Mouse (Mus musculus) neural tube, embryonic 14.5 days (tissue): ENCODE measurements around the gene Cdc14b. TPM values are rescaled to one million over a fixed set of nuclear protein-coding genes. Genes with fewer than 3 reads are reported as not detected.
A peak's percentile ranks its signal among the peaks of the same experiment; 100 is the strongest.

Experiments used
- ATAC-seq: fragments of 200-750 bp; cut with Nextera tagmentation; 2 replicates; pipeline ENCODE4 v1.8.0; 2017; ENCODE audit warnings: low read depth, mild to moderate bottlenecking, moderate TSS enrichment, moderate library complexity
- H3K27ac ChIP-seq: fragments of 300-500 bp; sonication (generic); 2 replicates; pipeline ENCODE4 v1.5.1; 2014; ENCODE audit warnings: low read depth, mild to moderate bottlenecking, control low read depth, low read length, moderate library complexity, mixed read lengths
- H3K27me3 ChIP-seq: fragments of 300-500 bp; sonication (generic); 2 replicates; pipeline ENCODE4 v1.6.1; 2014; ENCODE audit warnings: low read length; ENCODE audit not compliant: control insufficient read depth, insufficient read depth
- H3K36me3 ChIP-seq: fragments of 300-500 bp; sonication (generic); 2 replicates; pipeline ENCODE4 v1.6.1; 2014; ENCODE audit warnings: low read length, mixed read lengths; ENCODE audit not compliant: control insufficient read depth, insufficient read depth
- H3K4me1 ChIP-seq: fragments of 300-500 bp; sonication (generic); 2 replicates; pipeline ENCODE4 v1.6.1; 2014; ENCODE audit warnings: low read length; ENCODE audit not compliant: control insufficient read depth, insufficient read depth
- H3K4me2 ChIP-seq: fragments of 300-500 bp; sonication (generic); 2 replicates; pipeline ENCODE4 v1.6.1; 2014; ENCODE audit warnings: mild to moderate bottlenecking, low read depth, low read length, control low read depth
- H3K4me3 ChIP-seq: fragments of 300-500 bp; sonication (generic); 2 replicates; pipeline ENCODE4 v1.5.1; 2014; ENCODE audit warnings: low read depth, low read length, control low read depth, mixed read lengths
- H3K9ac ChIP-seq: fragments of 300-500 bp; sonication (generic); replicated peaks from 2 replicates; pipeline ENCODE4 v1.6.1; 2014; ENCODE audit warnings: low read depth, mild to moderate bottlenecking, control low read depth, low read length, mixed read lengths
- H3K9me3 ChIP-seq: fragments of 300-500 bp; sonication (generic); 2 replicates; pipeline ENCODE4 v1.6.1; 2016; ENCODE audit warnings: low read length; ENCODE audit not compliant: control insufficient read depth
- WGBS: fragments of 180-500 bp; shearing (Covaris S2); extraction: QIAGEN DNeasy Blood & Tissue Kit; methylation state at CpG from one replicate; pipeline ENCODE4 v1.1.7; 2014; 5-methylcytosine and 5-hydroxymethylcytosine counted together
- polyA plus RNA-seq: library from polyadenylated mRNA; unstranded; fragments of >200 nt; fragmentation: Nextera tagmentation; extraction: Ambion mirVana; gene quantifications from 2 replicates; pipeline ENCODE4 v1.2.1, GENCODE M21; 2014

The Cdc14b gene
- polyA plus RNA-seq, 1 experiment from 2014 or later: 4.0 TPM

GRCm38 (mm10) chr13:64248161-64248774, 26.8 kb downstream of the Cdc14b start:
- H3K9ac ChIP-seq: peak overlapping the region; percentile 50
- H3K4me2 ChIP-seq: peak overlapping the region; percentile 74
- ATAC-seq: peak; percentile 68
- H3K27ac ChIP-seq: no peak overlapping the region
- H3K4me1 ChIP-seq: no peaks in the 10 kb centered on the region
- H3K36me3 ChIP-seq: no peaks in the 10 kb centered on the region
- WGBS: under 1% methylated on average over 24 of the region's 24 CpGs
- no peaks in the 10 kb centered on the region for H3K9me3 ChIP-seq
- no peaks in the 10 kb centered on the region for H3K27me3 ChIP-seq
- H3K4me3 ChIP-seq: peak overlapping the region; percentile 40

- H3K9ac ChIP-seq: no peak overlapping the region
- H3K27me3 ChIP-seq: no peaks in the 10 kb centered on the region
- WGBS: 92% methylated on average over 12 of the region's 12 CpGs
- H3K4me3 ChIP-seq: no peak overlapping the region
- H3K27ac ChIP-seq: no peak overlapping the region
- H3K4me1 ChIP-seq: no peaks in the 10 kb centered on the region
- H3K9me3 ChIP-seq: no peaks in the 10 kb centered on the region
- no peak for ATAC-seq
- H3K36me3 ChIP-seq: no peaks in the 10 kb centered on the region
- no peak overlapping the region for H3K4me2 ChIP-seq
Observed at GRCm38 (mm10) chr13:64246106-64246505, 29.0 kb downstream of the Cdc14b start.

GRCm38 (mm10) chr13:64244685-64245261, 30.3 kb downstream of the Cdc14b start:
- Histone ChIP-seq H3K4me1 (no peaks in the 10 kb centered on the region), H3K4me2 (no peak overlapping the region), H3K27me3 (no peaks in the 10 kb centered on the region), H3K9ac (no peak overlapping the region), H3K36me3 (no peaks in the 10 kb centered on the region), H3K27ac (no peak overlapping the region), H3K9me3 (no peaks in the 10 kb centered on the region), H3K4me3 (no peak overlapping the region)
- ATAC-seq: no peak
- WGBS: 91% methylated on average over 4 of the region's 4 CpGs

GRCm38 (mm10) chr13:64242721-64243120, 32.4 kb downstream of the Cdc14b start:
- Histone ChIP-seq H3K9me3 (no peaks in the 10 kb centered on the region), H3K36me3 (no peaks in the 10 kb centered on the region), H3K4me3 (no peak overlapping the region), H3K27ac (no peak overlapping the region), H3K4me2 (no peak overlapping the region), H3K4me1 (no peaks in the 10 kb centered on the region), H3K27me3 (no peaks in the 10 kb centered on the region), H3K9ac (no peak overlapping the region)
- no peak for ATAC-seq

GRCm38 (mm10) chr13:64240626-64241025, 34.5 kb downstream of the Cdc14b start:
- no peak overlapping the region for H3K4me3 ChIP-seq
- H3K9me3 ChIP-seq: no peaks in the 10 kb centered on the region
- H3K36me3 ChIP-seq: no peaks in the 10 kb centered on the region
- H3K4me2 ChIP-seq: no peak overlapping the region
- no peaks in the 10 kb centered on the region for H3K27me3 ChIP-seq
- ATAC-seq: no peak
- 80% methylated on average over 7 of the region's 7 CpGs for WGBS
- H3K27ac ChIP-seq: no peak overlapping the region
- H3K4me1 ChIP-seq: no peaks in the 10 kb centered on the region
- no peak overlapping the region for H3K9ac ChIP-seq

GRCm38 (mm10) chr13:64237681-64238157, 37.4 kb downstream of the Cdc14b start:
- Histone ChIP-seq H3K4me3 (no peak overlapping the region), H3K9me3 (no peaks in the 10 kb centered on the region), H3K4me2 (no peak overlapping the region), H3K9ac (no peak overlapping the region), H3K27ac (no peak overlapping the region), H3K36me3 (no peaks in the 10 kb centered on the region), H3K4me1 (no peaks in the 10 kb centered on the region), H3K27me3 (no peaks in the 10 kb centered on the region)
- ATAC-seq: no peak

- Histone ChIP-seq H3K4me1 (no peaks in the 10 kb centered on the region), H3K9ac (no peak overlapping the region), H3K9me3 (no peaks in the 10 kb centered on the region), H3K4me2 (no peak overlapping the region), H3K4me3 (no peak overlapping the region), H3K27me3 (no peaks in the 10 kb centered on the region), H3K36me3 (no peaks in the 10 kb centered on the region), H3K27ac (no peak overlapping the region)
- 76% methylated on average over 4 of the region's 4 CpGs for WGBS
- no peak for ATAC-seq
Observed at GRCm38 (mm10) chr13:64237000-64237680, 38.0 kb downstream of the Cdc14b start.

GRCm38 (mm10) chr13:64235777-64236176, 39.3 kb downstream of the Cdc14b start:
- Histone ChIP-seq H3K27ac (no peak overlapping the region), H3K4me1 (no peaks in the 10 kb centered on the region), H3K36me3 (no peaks in the 10 kb centered on the region), H3K27me3 (no peaks in the 10 kb centered on the region), H3K9ac (no peak overlapping the region), H3K9me3 (no peaks in the 10 kb centered on the region), H3K4me3 (no peak overlapping the region), H3K4me2 (no peak overlapping the region)
- WGBS: 78% methylated on average over 3 of the region's 3 CpGs
- ATAC-seq: no peak

- ATAC-seq: no peak
- Histone ChIP-seq H3K4me2 (no peak overlapping the region), H3K27me3 (no peaks in the 10 kb centered on the region), H3K27ac (no peak overlapping the region), H3K4me3 (no peak overlapping the region), H3K36me3 (no peaks in the 10 kb centered on the region), H3K9ac (no peak overlapping the region), H3K9me3 (no peaks in the 10 kb centered on the region), H3K4me1 (no peaks in the 10 kb centered on the region)
- 82% methylated on average over 4 of the region's 4 CpGs for WGBS
Observed at GRCm38 (mm10) chr13:64235062-64235715, 39.9 kb downstream of the Cdc14b start.
